Mouse (Mus musculus) embryonic facial prominence, embryonic 10.5 days (tissue): Measurements from ENCODE around the gene Usp10. TPM values are rescaled to one million over a fixed set of nuclear protein-coding genes. Genes with fewer than 3 reads are reported as not detected.

Source experiments
- DNase-seq: peaks from one replicate; pipeline ENCODE4 v3.0.0-alpha.2; 2017; ENCODE audit warnings: low spot score
- H3K27ac ChIP-seq: fragments of 300-500 bp; sonication (generic); replicated peaks from 2 replicates; pipeline ENCODE4 v1.5.1; 2016; ENCODE audit warnings: mild to moderate bottlenecking
- H3K27me3 ChIP-seq: fragments of 300-500 bp; sonication (generic); replicated peaks from 2 replicates; pipeline ENCODE4 v1.6.1; 2016; ENCODE audit warnings: low read depth, mild to moderate bottlenecking; ENCODE audit not compliant: poor library complexity, severe bottlenecking
- H3K36me3 ChIP-seq: fragments of 300-500 bp; sonication (generic); replicated peaks from 2 replicates; pipeline ENCODE4 v1.6.1; 2016; ENCODE audit warnings: mild to moderate bottlenecking, moderate library complexity
- H3K4me1 ChIP-seq: fragments of 300-500 bp; sonication (generic); 2 replicates; pipeline ENCODE4 v1.6.1; 2016
- H3K4me3 ChIP-seq: fragments of 300-500 bp; sonication (generic); 2 replicates; pipeline ENCODE4 v1.5.1; 2016; ENCODE audit warnings: mild to moderate bottlenecking, moderate library complexity
- H3K9me3 ChIP-seq: fragments of 300-500 bp; sonication (generic); 2 replicates; pipeline ENCODE4 v1.6.1; 2016; ENCODE audit warnings: mild to moderate bottlenecking
- WGBS: fragments of 180-500 bp; shearing (Covaris S2); methylation state at CpG from one replicate; pipeline ENCODE4 v1.1.7; 2016; 5-methylcytosine and 5-hydroxymethylcytosine counted together
- polyA plus RNA-seq: library from polyadenylated mRNA; unstranded; fragments of >200 nt; fragmentation: Nextera tagmentation; extraction: Ambion mirVana; gene quantifications from 2 replicates; pipeline ENCODE4 v1.2.1, GENCODE M21; 2016

The Usp10 gene
- polyA plus RNA-seq, 1 experiment from 2014 or later = 234 TPM

DNA sequence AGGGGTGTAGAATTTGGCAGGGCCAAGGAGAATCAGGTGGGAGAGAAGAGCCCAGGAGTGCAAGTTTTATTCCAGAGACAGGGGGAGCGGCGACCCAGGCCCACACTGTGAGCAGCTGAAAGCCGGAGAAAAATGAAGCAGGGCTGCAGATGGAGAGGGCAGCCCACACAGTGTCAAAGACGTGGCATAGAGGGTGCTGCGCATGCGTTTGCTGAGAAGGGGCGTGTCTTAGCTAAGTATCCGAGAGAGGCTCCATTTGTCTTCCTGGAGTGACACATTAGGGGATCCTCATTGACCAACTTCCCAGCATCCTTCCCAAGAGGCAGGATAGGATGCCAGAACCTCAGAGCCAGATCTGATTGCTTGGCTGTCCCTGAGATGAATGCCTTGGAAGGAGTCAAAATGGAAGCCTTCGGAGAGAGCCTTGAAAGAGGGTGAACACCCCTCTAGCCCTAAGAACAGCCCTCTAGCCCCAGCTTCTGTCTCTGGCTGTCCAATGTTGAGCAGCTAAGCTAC, 96.5 kb downstream of the Usp10 start:
- H3K4me1 ChIP-seq = peaks cover 50% of the 10 kb centered on the region
- H3K27ac ChIP-seq = 0 out of 2 replicates have a peak overlapping the region, but pooled peaks have one; percentile 12
- H3K36me3 ChIP-seq = no peaks in the 10 kb centered on the region
- WGBS = 54% methylated on average over 9 of the region's 9 CpGs
- H3K9me3 ChIP-seq = no peaks in the 10 kb centered on the region
- peaks cover 11% of the 10 kb centered on the region for H3K27me3 ChIP-seq
- H3K4me3 ChIP-seq = no peak overlapping the region
- peak; percentile 31 for DNase-seq

Other genes starting within 250 kb of the Usp10 start
- 3.8 and 4.5 TPM in 2 replicates for gene Wfdc1, start 244.0 kb upstream of the Usp10 start, polyA plus RNA-seq
- 3.8 and 4.1 TPM in 2 replicates for gene Atp2c2, start 210.4 kb upstream of the Usp10 start, polyA plus RNA-seq
- 12.8 and 14.5 TPM in 2 replicates for gene Tldc1, start 131.9 kb upstream of the Usp10 start, polyA plus RNA-seq
- 137 and 149 TPM in 2 replicates for gene Cotl1, start 69.8 kb upstream of the Usp10 start, polyA plus RNA-seq
- 10.4 and 11.3 TPM in 2 replicates for gene Klhl36, start 48.1 kb upstream of the Usp10 start, polyA plus RNA-seq
- 1.1 and 3.6 TPM in 2 replicates for gene Gm20388, start 481 bp downstream of the Usp10 start, polyA plus RNA-seq
- 6.1 and 6.5 TPM in 2 replicates for gene Crispld2, start 82.1 kb downstream of the Usp10 start, polyA plus RNA-seq
- 30.0 and 33.0 TPM in 2 replicates for gene Zdhhc7, start 191.1 kb downstream of the Usp10 start, polyA plus RNA-seq
- 3.1 and 3.4 TPM in 2 replicates for gene 6430548M08Rik, start 203.8 kb downstream of the Usp10 start, polyA plus RNA-seq